Mouse (Mus musculus) kidney, adult 18-20 months (tissue): ENCODE measurements around the gene Ric1.
A peak's percentile ranks its signal among the peaks of the same experiment; 100 is the strongest.

Source experiments
- DNase-seq: peaks from one replicate; pipeline ENCODE4 v3.0.0; 2021

The Ric1 gene

DNA sequence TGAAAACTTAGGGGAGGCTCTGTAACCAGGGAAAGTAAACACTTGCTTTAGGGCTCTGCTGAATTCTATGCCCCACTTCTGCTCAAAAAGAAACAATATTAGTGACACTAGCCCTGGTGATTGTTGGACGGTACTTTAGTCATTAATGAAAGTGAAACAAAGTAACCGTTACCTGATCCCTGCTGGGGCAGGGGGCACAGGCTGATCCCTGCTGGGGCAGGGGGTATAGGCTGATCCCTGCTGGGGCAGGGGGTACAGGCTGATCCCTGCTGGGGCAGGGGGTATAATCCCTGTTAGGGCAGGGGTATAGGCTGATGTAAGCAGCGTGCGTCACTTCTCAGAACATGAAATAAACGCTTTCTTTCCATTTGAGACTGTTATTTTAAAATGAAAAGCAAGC lies 119.4 kb downstream of the Ric1 start:
- no peak for DNase-seq

DNA sequence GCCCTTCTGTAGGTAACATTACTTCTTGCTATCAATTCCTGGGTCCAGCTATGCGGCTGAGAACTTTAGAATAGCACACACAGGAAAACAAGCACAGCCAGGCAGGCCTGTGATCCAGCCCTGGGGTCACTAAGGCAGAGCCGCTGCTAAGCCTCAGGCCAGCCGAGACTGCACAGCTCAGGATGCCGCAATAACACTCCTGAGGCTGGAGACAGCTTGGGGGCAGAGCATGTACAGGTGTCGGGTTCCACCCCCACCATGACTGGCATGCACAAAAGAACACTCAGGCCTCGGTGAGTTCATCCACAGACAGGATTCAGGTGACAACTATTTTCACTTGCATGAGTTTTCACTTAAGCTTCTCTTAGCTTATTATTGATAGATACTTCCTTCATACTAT lies 120.1 kb downstream of the Ric1 start:
- DNase-seq: no peak

DNA sequence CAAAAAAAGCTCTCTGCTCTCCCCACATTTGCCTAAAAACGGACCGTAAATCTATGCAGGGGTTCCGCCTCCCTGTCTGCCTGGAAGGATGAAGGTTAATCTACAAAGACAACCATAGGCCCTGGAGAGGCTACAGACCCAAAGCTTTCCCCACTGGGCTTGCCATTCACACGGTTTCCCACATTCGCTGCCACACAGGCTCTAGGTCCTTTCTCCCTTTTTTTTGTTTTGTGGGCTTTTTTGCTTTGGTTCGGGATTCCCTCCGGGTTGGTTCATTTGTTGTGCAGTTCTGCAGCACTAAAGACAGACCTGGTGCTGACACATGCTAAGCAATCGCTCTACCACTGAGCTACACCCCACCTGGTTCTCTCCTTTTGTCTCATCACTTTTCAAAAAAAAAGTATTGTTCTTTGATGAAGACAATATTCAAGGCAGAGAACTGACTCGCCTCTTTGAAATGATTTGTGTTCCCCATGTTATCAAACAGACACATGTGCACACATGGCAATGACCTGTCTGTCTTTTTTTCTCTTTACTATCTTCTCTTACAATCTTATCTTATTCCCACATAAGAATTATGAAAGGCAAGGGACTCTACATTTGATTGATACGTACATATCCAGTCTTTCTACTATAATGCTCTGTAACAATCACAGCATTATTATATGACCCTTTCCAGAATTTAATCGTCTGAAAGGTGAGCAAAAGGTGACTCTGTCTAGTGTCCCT lies 121.3 kb downstream of the Ric1 start:
- no peak for DNase-seq

DNA sequence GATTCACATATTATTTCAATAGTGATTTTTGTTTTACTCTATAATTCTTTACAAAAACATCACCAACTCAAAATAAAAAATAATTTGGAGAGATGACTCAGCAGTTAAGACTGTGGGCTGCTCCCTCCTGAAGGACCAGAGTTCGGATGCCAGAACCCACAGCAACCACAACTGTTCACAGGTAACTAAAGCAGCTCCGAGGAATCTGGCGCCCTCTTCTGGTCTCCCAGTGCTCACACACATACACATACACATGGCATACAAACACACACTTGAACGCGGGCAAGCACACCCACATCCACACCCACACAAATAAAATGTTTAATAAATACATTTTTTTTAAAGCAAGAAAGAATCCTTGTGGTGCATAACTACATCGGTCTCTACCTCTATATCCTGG lies 122.7 kb downstream of the Ric1 start:
- no peak for DNase-seq

DNA sequence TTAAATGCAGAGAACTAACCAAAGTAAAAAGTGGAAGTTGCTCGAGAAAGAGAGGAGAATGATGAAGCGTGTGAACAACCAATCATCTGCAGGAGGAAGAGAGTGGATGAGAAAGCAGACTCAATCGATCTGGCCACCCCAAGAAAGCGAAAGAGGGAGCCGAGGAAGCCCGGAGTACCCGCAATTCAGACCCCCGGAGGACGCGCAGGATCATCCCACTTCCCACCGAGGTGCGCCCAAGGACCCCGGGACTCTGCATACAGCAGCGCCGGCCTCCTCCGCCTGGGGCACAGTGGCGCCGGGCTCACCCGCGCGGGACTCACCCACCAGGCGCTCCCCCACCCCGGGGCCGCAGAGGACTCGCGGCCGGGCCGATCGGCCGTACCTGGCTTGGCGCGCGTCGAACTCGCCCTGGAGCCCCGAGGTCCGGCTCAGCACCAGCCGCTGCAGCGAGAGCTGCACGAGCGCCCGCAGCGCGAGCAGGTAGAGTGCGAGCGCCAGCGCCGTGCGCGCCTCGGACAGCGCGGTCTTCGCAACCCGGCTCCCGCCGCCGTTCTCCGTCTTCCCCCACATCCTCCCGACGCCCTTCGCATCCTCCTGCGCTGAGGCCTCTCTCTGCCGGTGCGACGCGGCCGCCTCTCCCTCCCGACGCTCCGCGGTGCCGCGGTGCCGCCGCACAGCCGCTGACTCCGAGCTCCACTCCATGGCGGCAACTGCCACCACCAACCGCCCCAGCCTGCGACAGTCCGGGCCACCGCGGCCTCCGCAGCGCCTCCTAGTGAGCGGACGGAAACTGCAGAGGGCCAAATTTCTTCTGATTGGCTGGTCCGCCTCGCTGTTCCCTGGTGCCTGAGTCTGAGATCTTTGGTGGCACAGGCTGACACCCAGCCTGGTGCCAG lies 125.8 kb downstream of the Ric1 start, which contains the start of gene Ermp1:
Gene Ermp1 (minus strand): TSS at position 765 of the 899 bp plus-strand sequence.
- peak; percentile 98 for DNase-seq

DNA sequence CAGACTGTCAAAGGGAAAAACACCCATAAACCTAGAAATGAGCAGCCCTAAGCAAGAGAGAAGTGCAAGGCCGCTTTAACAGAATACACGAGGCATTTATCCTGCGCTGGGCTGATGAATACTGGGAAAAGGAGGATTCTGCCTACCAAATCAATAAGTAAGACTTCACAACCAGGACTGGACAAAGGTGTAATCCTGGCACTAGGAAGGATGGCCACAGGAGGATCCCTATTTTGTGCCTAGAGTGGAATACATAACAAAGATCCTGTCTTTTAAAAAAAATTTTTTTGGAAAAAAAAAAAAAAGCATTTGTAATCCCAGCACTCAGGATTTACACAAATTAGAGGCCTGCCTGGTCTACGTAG lies 126.5 kb downstream of the Ric1 start:
- no peak for DNase-seq

DNA sequence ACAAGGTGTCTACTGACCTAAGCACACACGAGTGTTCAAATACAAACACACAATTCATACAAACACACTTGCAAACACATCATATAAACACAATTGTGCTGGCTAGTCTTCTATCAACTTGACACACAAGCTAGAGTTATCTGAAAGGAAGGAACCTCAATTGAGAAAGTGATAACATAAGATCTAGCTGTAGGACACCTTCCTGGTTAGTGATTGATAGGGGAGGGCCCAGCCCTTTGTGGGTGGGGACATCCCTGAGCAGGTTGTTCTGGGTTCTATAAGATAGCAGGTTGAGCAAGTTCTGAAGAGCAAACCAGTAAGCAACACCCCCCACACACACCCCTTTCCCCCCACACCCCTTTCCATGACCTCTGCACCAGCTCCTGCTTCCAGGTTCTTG lies 127.6 kb downstream of the Ric1 start:
- DNase-seq: no peak

DNA sequence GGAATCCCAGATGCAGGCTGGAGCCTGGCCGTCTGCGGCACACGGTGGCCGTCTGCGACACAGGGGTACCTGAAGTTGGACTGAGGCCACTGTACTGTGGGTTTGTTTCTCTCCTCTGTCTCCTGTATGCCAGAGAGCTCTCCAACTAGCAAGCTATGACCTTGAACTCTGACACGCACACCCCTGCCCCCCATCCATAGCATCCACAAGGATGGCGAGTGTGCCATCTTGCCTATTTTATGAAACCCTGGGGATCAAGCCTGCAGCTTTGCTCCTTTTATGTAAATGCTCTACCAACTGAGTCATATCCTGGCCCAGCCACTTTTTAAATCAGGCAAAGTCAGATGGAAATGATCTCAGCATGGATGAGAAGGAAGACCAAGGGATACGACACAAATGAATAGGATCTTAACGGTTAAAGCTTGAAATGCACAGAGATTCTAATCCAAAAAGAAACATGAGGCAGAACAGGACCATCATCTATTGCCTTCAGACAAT lies 131.7 kb downstream of the Ric1 start:
- no peak for DNase-seq

DNA sequence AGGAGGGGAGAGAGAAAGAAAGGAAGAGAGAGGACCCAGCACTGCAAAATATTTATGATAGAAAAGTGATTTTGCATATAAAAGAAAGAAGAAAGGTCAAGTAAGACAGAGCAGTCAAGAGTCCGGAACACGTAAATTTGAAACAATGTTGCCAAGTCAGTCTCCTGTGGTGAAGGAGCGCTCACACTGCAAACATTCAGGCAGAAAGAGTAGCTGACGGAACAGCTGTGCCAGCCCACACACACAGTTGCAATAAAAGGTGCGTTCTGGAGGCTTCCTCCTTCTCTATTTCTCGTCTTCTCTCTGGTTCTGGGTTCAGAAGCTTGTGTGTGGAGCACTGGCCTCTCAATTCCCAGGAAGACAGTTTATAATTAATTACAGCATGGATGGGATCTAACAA lies 133.1 kb downstream of the Ric1 start:
- no peak for DNase-seq

DNA sequence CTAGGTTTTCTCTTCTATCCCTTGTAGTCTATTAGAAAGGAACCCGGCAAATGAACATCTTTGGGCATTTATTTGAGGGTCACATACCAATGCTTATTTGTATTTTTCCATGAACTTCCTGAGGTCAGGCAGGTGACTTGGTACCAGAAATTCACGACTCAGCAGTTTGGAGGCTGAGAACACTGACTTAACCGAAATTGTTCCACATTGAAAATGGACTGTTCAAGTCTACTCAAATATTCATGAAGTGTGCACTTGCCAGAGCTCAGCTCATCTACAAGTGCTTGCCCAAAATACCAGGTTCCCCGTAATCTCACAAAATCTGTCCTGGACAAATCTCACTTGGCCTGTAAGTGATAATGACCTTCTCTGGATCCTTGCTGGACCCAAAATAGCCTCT lies 133.9 kb downstream of the Ric1 start:
- DNase-seq: no peak
